Mouse (Mus musculus) small intestine, adult 2 months (tissue): Measurements from ENCODE around the gene Dync1i2. TPM values are rescaled to one million over a fixed set of nuclear protein-coding genes. Genes with fewer than 3 reads are reported as not detected.

Source experiments
- H3K27ac ChIP-seq: fragments of 200-500 bp; 2 replicates; pipeline ENCODE4 v1.5.1; 2012; ENCODE audit warnings: low read depth, low read length, control low read depth, inconsistent platforms; ENCODE audit not compliant: insufficient read depth
- H3K27me3 ChIP-seq: fragments of 200-500 bp; 2 replicates; pipeline ENCODE4 v1.6.1; 2012; ENCODE audit warnings: mild to moderate bottlenecking, moderate library complexity, low read length, inconsistent platforms; ENCODE audit not compliant: control insufficient read depth, insufficient read depth
- H3K36me3 ChIP-seq: fragments of 200-500 bp; 2 replicates; pipeline ENCODE4 v1.6.1; 2012; ENCODE audit warnings: mild to moderate bottlenecking, low read length, control low read depth, inconsistent platforms; ENCODE audit not compliant: control insufficient read depth, insufficient read depth
- H3K4me1 ChIP-seq: fragments of 200-500 bp; 2 replicates; pipeline ENCODE4 v1.6.1; 2012; ENCODE audit warnings: low read length, inconsistent platforms, mixed read lengths; ENCODE audit not compliant: control insufficient read depth, insufficient read depth, insufficient read length
- H3K4me3 ChIP-seq: fragments of 200-500 bp; 2 replicates; pipeline ENCODE4 v1.5.1; 2012; ENCODE audit warnings: low read depth, mild to moderate bottlenecking, control low read depth, inconsistent platforms, low read length, moderate library complexity
- CTCF ChIP-seq: fragments of 200-500 bp; IDR thresholded peaks from 2 replicates; pipeline ENCODE4 v1.5.1; 2012; ENCODE audit warnings: low read depth, mild to moderate bottlenecking, control low read depth, inconsistent platforms, low read length, moderate library complexity, mixed read lengths; ENCODE audit not compliant: insufficient replicate concordance, insufficient read length; ENCODE audit errors: extremely low read depth
- POLR2A ChIP-seq: fragments of 200-500 bp; IDR thresholded peaks from 2 replicates; pipeline ENCODE4 v1.6.1; 2012; ENCODE audit warnings: low read depth, mild to moderate bottlenecking, control low read depth, inconsistent platforms, low read length, moderate library complexity
- WGBS: fragments of 180-500 bp; shearing (Covaris S2); methylation state at CpG from one replicate; pipeline ENCODE4 v1.1.7; 2018; 5-methylcytosine and 5-hydroxymethylcytosine counted together
- polyA plus RNA-seq: library from polyadenylated mRNA; depleted of rRNA; stranded (reverse); fragments of >200 nt; gene quantifications from 2 replicates; pipeline ENCODE4 v1.2.3, GENCODE M21; 2012

The Dync1i2 gene
- polyA plus RNA-seq, 1 experiment = 6.3 TPM

- no peak for TF ChIP-seq POLR2A
- no peak for TF ChIP-seq CTCF
- no peaks in the 10 kb centered on the region for H3K36me3 ChIP-seq
- 60% methylated on average over 1 of the region's 1 CpGs for WGBS
- H3K27ac ChIP-seq = no peak overlapping the region
- H3K4me3 ChIP-seq = no peak overlapping the region
- no peaks in the 10 kb centered on the region for H3K27me3 ChIP-seq
- H3K4me1 ChIP-seq = no peaks in the 10 kb centered on the region
Observed at GRCm38 (mm10) chr2:71177250-71177615, 34.3 kb upstream of the Dync1i2 start.

DNA sequence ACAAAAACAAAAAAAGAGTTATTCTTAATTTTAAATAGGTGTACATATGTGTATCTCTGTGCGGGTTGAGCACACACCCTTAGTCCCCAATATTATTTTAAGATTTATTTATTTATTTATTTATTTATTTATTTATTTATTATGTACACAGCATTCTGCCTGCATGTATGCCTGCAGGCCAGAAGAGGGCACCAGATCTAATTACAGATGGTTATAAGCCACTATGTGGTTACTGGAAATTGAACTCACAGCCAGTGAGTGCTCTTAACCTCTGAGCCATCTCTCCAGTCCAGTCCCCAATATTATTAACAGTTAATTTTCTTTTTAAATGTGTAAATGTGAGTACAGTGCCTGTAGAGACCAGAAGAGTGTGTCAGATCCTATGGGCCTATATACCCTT, 33.7 kb upstream of the Dync1i2 start:
- Histone ChIP-seq H3K36me3 (no peaks in the 10 kb centered on the region), H3K27ac (no peak overlapping the region), H3K4me1 (no peaks in the 10 kb centered on the region), H3K4me3 (no peak overlapping the region), H3K27me3 (no peaks in the 10 kb centered on the region)
- WGBS = 98% methylated on average over 1 of the region's 1 CpGs
- TF ChIP-seq CTCF (no peak), POLR2A (no peak)

GRCm38 (mm10) chr2:71179716-71180115, 31.8 kb upstream of the Dync1i2 start:
- Histone ChIP-seq H3K27me3 (no peaks in the 10 kb centered on the region), H3K4me3 (no peak overlapping the region), H3K36me3 (no peaks in the 10 kb centered on the region), H3K27ac (no peak overlapping the region), H3K4me1 (no peaks in the 10 kb centered on the region)
- no peak for TF ChIP-seq CTCF
- no peak for TF ChIP-seq POLR2A
- 93% methylated on average over 10 of the region's 10 CpGs for WGBS

- Histone ChIP-seq H3K36me3 (no peaks in the 10 kb centered on the region), H3K27ac (no peak overlapping the region), H3K4me3 (no peak overlapping the region), H3K27me3 (no peaks in the 10 kb centered on the region), H3K4me1 (no peaks in the 10 kb centered on the region)
- TF ChIP-seq POLR2A (no peak), CTCF (no peak)
- 47% methylated on average over 8 of the region's 8 CpGs for WGBS
Observed at GRCm38 (mm10) chr2:71180566-71181217, 30.8 kb upstream of the Dync1i2 start.

DNA sequence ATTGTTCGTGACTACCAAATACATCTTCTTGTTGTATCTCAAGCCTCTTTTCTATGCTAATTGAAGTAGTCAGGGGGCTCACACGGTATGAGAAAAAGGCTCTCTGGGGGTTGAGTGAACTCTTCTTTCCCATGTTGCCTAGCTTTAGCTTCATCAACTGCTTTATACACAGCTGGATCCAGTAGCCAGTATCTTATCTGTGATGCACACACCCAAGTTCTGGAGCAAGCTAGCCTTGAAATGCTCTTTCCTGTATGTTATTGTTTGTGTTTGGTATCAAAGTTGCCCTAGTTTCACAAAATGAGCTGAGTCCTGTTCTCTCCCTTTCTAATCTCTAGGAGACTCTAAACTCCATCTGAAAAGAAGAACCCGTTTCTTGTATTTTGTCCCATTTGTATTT, 23.6 kb upstream of the Dync1i2 start:
- 65% methylated on average over 3 of the region's 3 CpGs for WGBS

DNA sequence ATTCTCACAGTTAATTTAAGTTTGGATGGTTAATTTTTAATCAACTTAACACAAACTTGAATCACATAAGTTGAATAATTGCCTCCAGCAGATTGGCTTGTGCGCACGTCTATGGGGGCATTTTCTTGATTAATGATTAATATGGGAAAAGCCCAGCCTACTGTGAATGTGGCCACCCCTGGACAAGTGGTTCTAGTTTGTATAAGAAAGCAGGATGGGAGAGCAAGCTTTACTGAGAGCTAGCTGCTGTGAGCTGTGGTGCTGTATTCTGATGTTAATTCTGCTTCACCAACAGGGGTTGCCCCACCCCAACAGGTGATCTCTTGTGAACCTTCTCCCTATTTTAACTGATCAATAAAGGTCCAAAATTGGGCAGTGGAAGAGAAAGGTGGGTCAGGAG, 22.6 kb upstream of the Dync1i2 start:
- no peak overlapping the region for H3K27ac ChIP-seq
- WGBS = 26% methylated on average over 2 of the region's 2 CpGs
- no peaks in the 10 kb centered on the region; the same call in none of the 2 replicates for H3K27me3 ChIP-seq
- H3K36me3 ChIP-seq = no peaks in the 10 kb centered on the region
- no peak overlapping the region for H3K4me3 ChIP-seq
- H3K4me1 ChIP-seq = no peaks in the 10 kb centered on the region
- TF ChIP-seq CTCF (no peak), POLR2A (no peak)

More for the DNA sequence above, 23.6 kb upstream of the Dync1i2 start:
- no peaks in the 10 kb centered on the region; the same call in none of the 2 replicates for H3K27me3 ChIP-seq
- no peaks in the 10 kb centered on the region for H3K4me1 ChIP-seq
- no peak overlapping the region for H3K27ac ChIP-seq
- no peaks in the 10 kb centered on the region for H3K36me3 ChIP-seq
- no peak overlapping the region for H3K4me3 ChIP-seq
- TF ChIP-seq POLR2A (no peak), CTCF (no peak)

DNA sequence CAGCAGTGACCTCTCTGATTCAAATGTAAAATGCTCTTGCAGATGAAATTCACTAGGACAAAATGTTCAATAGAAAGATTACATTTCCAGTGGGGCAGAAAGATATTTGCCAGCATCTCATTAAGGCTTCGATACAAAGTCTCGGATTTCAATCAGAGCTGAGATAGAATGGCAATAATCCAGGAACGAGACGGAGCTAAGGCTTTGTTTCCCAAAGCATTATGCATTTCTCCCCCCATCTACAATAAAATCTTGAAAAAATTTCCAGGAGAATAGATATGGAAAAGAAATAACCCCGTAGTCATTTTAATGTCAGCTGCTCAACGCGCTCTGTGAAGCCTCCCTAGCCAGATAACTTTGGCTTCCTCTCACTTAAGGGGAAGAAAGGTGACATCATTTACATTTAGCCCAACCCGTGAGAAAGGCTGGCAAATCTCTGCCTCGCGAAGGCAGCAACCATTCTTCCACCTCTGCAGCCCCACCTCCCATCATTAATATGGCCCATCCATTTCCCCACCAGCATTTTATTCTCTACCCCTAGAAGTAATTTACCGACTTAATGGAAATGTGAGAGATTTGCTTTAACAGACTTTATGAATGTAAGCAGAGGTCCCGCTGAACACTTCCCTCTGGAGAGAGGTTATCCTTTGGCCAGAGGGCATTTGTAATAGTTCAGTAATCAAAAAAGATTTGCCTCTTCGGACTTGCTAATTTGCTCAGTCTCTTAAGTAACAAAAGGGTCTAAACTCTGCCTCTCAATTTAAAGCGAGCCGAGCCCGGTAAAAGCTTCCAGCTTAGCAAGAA, 19.9 kb upstream of the Dync1i2 start:
- WGBS = 40% methylated on average over 16 of the region's 16 CpGs

More for the DNA sequence above, 19.9 kb upstream of the Dync1i2 start:
- no peaks in the 10 kb centered on the region for H3K36me3 ChIP-seq
- no peak overlapping the region for H3K27ac ChIP-seq
- no peak for TF ChIP-seq CTCF
- TF ChIP-seq POLR2A = no peak
- no peaks in the 10 kb centered on the region; the same call in none of the 2 replicates for H3K27me3 ChIP-seq
- H3K4me3 ChIP-seq = no peak overlapping the region
- no peaks in the 10 kb centered on the region for H3K4me1 ChIP-seq
